Mouse (Mus musculus): ENCODE data around the gene Pi4k2a. TPM values are rescaled to one million over a fixed set of nuclear protein-coding genes. Genes with fewer than 3 reads are reported as not detected.

Pi4k2a gene
- total RNA-seq, 1 experiment: 23.2 TPM

DNA sequence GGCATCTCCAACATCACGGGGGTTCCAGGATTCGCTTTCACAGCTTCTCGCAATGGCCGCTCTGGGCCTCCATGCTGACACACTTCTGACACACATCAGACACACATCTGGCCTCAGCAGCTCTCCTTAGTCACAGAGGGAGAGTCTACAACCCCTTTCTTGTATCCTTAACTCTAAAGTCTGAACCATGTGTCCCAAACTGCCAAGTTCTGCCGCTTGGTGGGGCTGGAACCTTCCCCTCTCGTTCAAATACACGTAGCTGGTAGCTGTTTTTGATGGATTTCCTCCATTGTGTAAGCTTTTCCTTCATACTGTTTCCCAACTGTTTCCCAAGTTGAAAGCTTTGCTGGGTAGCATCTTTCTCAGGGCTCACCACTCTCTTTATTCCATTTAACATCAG is 19.0 kb upstream of the Pi4k2a start:
- DNase-seq (ENCODE audit: low read depth, low spot score): no peak

DNA sequence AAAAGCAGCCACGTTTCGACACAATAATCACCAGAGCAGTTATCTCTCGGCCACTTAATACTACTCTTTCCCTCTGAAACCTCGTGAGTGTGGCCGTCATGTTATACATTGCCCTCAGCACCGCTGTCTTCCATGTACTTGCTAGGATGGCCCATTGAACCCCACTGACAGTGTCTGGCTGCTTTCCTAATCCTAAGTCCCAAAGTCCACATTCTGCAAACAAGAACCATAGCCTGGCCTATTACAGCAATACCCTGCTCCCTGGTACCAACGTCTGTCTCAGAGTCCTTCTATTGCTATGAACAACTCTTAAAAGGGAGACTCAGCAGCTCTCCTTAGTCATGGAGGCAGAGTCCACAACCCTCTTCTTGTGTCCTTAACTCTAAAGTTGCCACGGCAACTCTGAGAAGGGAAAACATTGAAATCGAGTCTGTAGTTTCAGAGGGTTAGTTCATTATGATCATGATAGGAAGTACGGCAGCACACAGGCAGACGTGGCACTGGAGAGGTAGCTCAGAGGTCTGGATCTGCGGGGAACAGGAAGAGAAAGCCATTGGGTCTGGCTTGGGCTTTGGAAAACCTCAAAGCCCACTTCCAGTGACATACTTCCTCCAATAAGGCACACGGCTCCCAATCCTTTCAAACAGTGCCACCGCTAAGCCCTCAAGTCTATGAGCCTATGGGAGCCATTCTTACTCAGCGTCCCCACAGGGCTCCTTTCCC is 18.2 kb upstream of the Pi4k2a start:
- Histone ChIP-seq H3K9ac (ENCODE audit: insufficient read depth, low read depth, low read length, poor library complexity, severe bottlenecking) (no peak overlapping the region), H3K4me3 (ENCODE audit: insufficient read depth in 1 of 2, low read depth in 1 of 2, low read length in 2 of 2, poor library complexity in 1 of 2, severe bottlenecking in 1 of 2) (no peak overlapping the region), H3K4me1 (ENCODE audit: control insufficient read depth in 2 of 2, insufficient read depth in 2 of 2, low read length in 2 of 2, poor library complexity in 1 of 2) (peaks cover 0 to 8% of the 10 kb centered on the region in 2 experiments; a peak in 1 of 4 replicates), H3K9me3 (ENCODE audit: control insufficient read depth, insufficient read depth, low read depth, low read length) (no peaks in the 10 kb centered on the region), H3K36me3 (ENCODE audit: control insufficient read depth, insufficient read depth, low read length, poor library complexity, severe bottlenecking) (no peaks in the 10 kb centered on the region), H3K27ac (ENCODE audit: insufficient read depth, low read depth, low read length, poor library complexity, severe bottlenecking) (no peak overlapping the region)
- in situ Hi-C loops (cut with MboI; ENCODE audit: low sequenced_read_pairs in 2 of 2, unreplicated experiment in 2 of 2): no loop called here
- TF ChIP-seq MAFK (IDR thresholded peaks at IDR 0.05; ENCODE audit: insufficient read depth, low read depth, low read length): no peak
- no peak for TF ChIP-seq HCFC1 (IDR thresholded peaks at IDR 0.05; ENCODE audit: borderline replicate concordance, insufficient read depth, low read length)
- no peak for TF ChIP-seq ZNF384 (IDR thresholded peaks at IDR 0.05; ENCODE audit: low read depth, low read length)
- TF ChIP-seq CHD2 (IDR thresholded peaks at IDR 0.05; ENCODE audit: low read depth, low read length): no peak
- no peak for TF ChIP-seq ZC3H11A (IDR thresholded peaks at IDR 0.05; ENCODE audit: borderline replicate concordance, low read depth, low read length)
- DNase-seq (ENCODE audit: low read depth, low spot score): no peak

More for the DNA sequence above, 19.0 kb upstream of the Pi4k2a start:
- no peak overlapping the region for H3K27ac ChIP-seq (ENCODE audit: insufficient read depth, low read depth, low read length, poor library complexity, severe bottlenecking)
- in situ Hi-C loops (cut with MboI; ENCODE audit: low sequenced_read_pairs in 2 of 2, unreplicated experiment in 2 of 2): no loop called here
- TF ChIP-seq MAFK (IDR thresholded peaks at IDR 0.05; ENCODE audit: insufficient read depth, low read depth, low read length): no peak
- TF ChIP-seq ZC3H11A (IDR thresholded peaks at IDR 0.05; ENCODE audit: borderline replicate concordance, low read depth, low read length): no peak
- TF ChIP-seq CHD2 (IDR thresholded peaks at IDR 0.05; ENCODE audit: low read depth, low read length): no peak
- no peak for TF ChIP-seq ZNF384 (IDR thresholded peaks at IDR 0.05; ENCODE audit: low read depth, low read length)
- TF ChIP-seq HCFC1 (IDR thresholded peaks at IDR 0.05; ENCODE audit: borderline replicate concordance, insufficient read depth, low read length): no peak
- H3K36me3 ChIP-seq (ENCODE audit: control insufficient read depth, insufficient read depth, low read length, poor library complexity, severe bottlenecking): no peaks in the 10 kb centered on the region
- no peaks in the 10 kb centered on the region for H3K9me3 ChIP-seq (ENCODE audit: control insufficient read depth, insufficient read depth, low read depth, low read length)
- no peak overlapping the region for H3K9ac ChIP-seq (ENCODE audit: insufficient read depth, low read depth, low read length, poor library complexity, severe bottlenecking)
- no peak overlapping the region for H3K4me3 ChIP-seq (ENCODE audit: insufficient read depth in 1 of 2, low read depth in 1 of 2, low read length in 2 of 2, poor library complexity in 1 of 2, severe bottlenecking in 1 of 2)
- H3K4me1 ChIP-seq (ENCODE audit: control insufficient read depth in 2 of 2, insufficient read depth in 2 of 2, low read length in 2 of 2, poor library complexity in 1 of 2): peaks cover 0 to 8% of the 10 kb centered on the region in 2 experiments; a peak in 1 of 4 replicates

DNA sequence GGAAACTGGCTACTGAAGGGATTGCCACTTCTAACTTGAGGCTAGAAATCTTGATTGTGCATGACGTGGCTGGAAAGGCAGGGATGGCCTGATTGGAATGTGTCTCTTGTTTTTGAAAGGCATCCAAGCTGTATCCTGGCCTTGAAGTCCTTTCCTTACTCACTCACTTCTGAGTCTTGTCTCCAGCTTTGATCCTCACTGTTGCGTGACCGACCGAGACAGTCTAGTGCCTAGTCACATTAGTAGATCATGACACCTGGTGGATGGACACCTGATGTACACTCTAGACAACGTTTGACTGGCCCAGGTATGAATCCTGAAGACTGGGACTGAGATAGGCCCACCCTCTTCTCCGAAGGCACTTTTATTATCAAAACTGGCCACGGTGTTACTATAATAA is 17.5 kb upstream of the Pi4k2a start:
- DNase-seq (ENCODE audit: low read depth, low spot score): no peak
- TF ChIP-seq ZC3H11A (IDR thresholded peaks at IDR 0.05; ENCODE audit: borderline replicate concordance, low read depth, low read length): no peak
- no peak for TF ChIP-seq ZNF384 (IDR thresholded peaks at IDR 0.05; ENCODE audit: low read depth, low read length)
- TF ChIP-seq MAFK (IDR thresholded peaks at IDR 0.05; ENCODE audit: insufficient read depth, low read depth, low read length): no peak
- no peak for TF ChIP-seq HCFC1 (IDR thresholded peaks at IDR 0.05; ENCODE audit: borderline replicate concordance, insufficient read depth, low read length)
- TF ChIP-seq CHD2 (IDR thresholded peaks at IDR 0.05; ENCODE audit: low read depth, low read length): no peak
- no peak overlapping the region for H3K4me3 ChIP-seq (ENCODE audit: insufficient read depth in 1 of 2, low read depth in 1 of 2, low read length in 2 of 2, poor library complexity in 1 of 2, severe bottlenecking in 1 of 2)

DNA sequence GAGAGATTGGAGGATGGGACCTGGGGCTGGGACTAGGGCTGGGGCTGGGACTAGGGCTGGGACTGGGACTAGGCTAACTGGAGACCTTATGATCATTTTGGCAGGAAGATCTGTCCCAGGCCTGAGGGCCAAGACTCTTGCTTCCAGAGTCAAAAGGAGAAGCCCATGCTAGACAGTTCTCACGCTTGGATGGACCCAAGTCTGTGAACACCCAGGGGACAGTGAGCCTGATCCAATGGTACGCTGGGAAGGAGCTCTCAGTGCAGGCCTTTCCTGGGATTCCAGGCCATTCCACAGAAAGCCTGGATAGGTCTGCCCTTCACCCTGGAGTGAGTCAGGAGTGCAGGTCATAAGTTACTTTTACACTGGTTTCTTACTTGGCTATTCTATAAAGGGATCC is 15.2 kb upstream of the Pi4k2a start:
- H3K27ac ChIP-seq (ENCODE audit: insufficient read depth, low read depth, low read length, poor library complexity, severe bottlenecking): no peak overlapping the region
- no peak overlapping the region for H3K4me3 ChIP-seq (ENCODE audit: insufficient read depth in 1 of 2, low read depth in 1 of 2, low read length in 2 of 2, poor library complexity in 1 of 2, severe bottlenecking in 1 of 2)
- H3K9me3 ChIP-seq (ENCODE audit: control insufficient read depth, insufficient read depth, low read depth, low read length): no peaks in the 10 kb centered on the region
- H3K4me1 ChIP-seq (ENCODE audit: control insufficient read depth in 2 of 2, insufficient read depth in 2 of 2, low read length in 2 of 2, poor library complexity in 1 of 2): peaks cover 0 to 1% of the 10 kb centered on the region in 2 experiments; a peak in 1 of 4 replicates
- in situ Hi-C loops (cut with MboI; ENCODE audit: low sequenced_read_pairs in 2 of 2, unreplicated experiment in 2 of 2): no loop called here
- no peaks in the 10 kb centered on the region for H3K36me3 ChIP-seq (ENCODE audit: control insufficient read depth, insufficient read depth, low read length, poor library complexity, severe bottlenecking)
- TF ChIP-seq HCFC1 (IDR thresholded peaks at IDR 0.05; ENCODE audit: borderline replicate concordance, insufficient read depth, low read length): no peak
- TF ChIP-seq CHD2 (IDR thresholded peaks at IDR 0.05; ENCODE audit: low read depth, low read length): no peak
- no peak for TF ChIP-seq ZNF384 (IDR thresholded peaks at IDR 0.05; ENCODE audit: low read depth, low read length)
- TF ChIP-seq MAFK (IDR thresholded peaks at IDR 0.05; ENCODE audit: insufficient read depth, low read depth, low read length): no peak
- TF ChIP-seq ZC3H11A (IDR thresholded peaks at IDR 0.05; ENCODE audit: borderline replicate concordance, low read depth, low read length): no peak
- no peak overlapping the region for H3K9ac ChIP-seq (ENCODE audit: insufficient read depth, low read depth, low read length, poor library complexity, severe bottlenecking)
- no peak for DNase-seq (ENCODE audit: low read depth, low spot score)

More for the DNA sequence above, 17.5 kb upstream of the Pi4k2a start:
- in situ Hi-C loops (cut with MboI; ENCODE audit: low sequenced_read_pairs in 2 of 2, unreplicated experiment in 2 of 2): no loop called here
- Histone ChIP-seq H3K9ac (ENCODE audit: insufficient read depth, low read depth, low read length, poor library complexity, severe bottlenecking) (no peak overlapping the region), H3K36me3 (ENCODE audit: control insufficient read depth, insufficient read depth, low read length, poor library complexity, severe bottlenecking) (no peaks in the 10 kb centered on the region), H3K9me3 (ENCODE audit: control insufficient read depth, insufficient read depth, low read depth, low read length) (no peaks in the 10 kb centered on the region), H3K4me1 (ENCODE audit: control insufficient read depth in 2 of 2, insufficient read depth in 2 of 2, low read length in 2 of 2, poor library complexity in 1 of 2) (peaks cover 0 to 8% of the 10 kb centered on the region in 2 experiments; a peak in 1 of 4 replicates), H3K27ac (ENCODE audit: insufficient read depth, low read depth, low read length, poor library complexity, severe bottlenecking) (no peak overlapping the region)

Data from ES-E14 (cell line).